Mouse (Mus musculus): ENCODE results near the gene Ggt5. TPM values are rescaled to one million over a fixed set of nuclear protein-coding genes. Genes with fewer than 3 reads are reported as not detected.
A peak's percentile ranks its signal among the peaks of the same experiment; 100 is the strongest.

The Ggt5 gene
- polyA plus RNA-seq, 1 experiment from 2014 or later: 8.6 TPM

DNA sequence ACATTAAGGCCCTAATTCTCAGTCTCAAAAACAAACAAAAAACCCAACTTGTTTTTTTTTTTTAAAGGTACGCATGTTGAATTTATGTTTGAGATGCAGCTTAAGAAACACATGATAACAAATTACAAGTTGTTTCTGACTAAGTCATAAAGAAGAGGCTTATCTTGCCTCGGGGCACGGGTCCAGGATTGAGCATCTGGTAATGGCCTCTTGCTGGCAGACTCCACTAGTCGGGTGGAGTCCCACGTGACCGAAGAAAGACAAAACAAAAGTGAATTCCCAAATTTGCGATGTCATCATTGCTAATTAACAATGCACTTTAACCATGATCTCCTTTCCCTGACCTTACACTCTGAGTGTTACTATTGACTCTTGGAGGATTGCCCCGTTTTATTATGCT is 6.8 kb downstream of the Ggt5 start:
- no peak for ATAC-seq
- 67% methylated on average over 8 of the region's 8 CpGs for WGBS
- Histone ChIP-seq H3K36me3 (ENCODE audit: control insufficient read depth, insufficient read depth, low read length) (no peaks in the 10 kb centered on the region), H3K9ac (ENCODE audit: low read depth, low read length) (no peak overlapping the region), H3K4me1 (ENCODE audit: control insufficient read depth, insufficient read depth, low read length) (peaks cover 9% of the 10 kb centered on the region), H3K4me2 (ENCODE audit: low read depth, low read length) (no peak overlapping the region), H3K27me3 (replicated peaks; ENCODE audit: control insufficient read depth, insufficient read depth, low read length) (no peaks in the 10 kb centered on the region), H3K27ac (ENCODE audit: low read length) (no peak overlapping the region), H3K9me3 (ENCODE audit: control insufficient read depth, low read length) (peaks cover 2% of the 10 kb centered on the region; the same call in 1 of the 2 replicates), H3K4me3 (ENCODE audit: low read length) (no peak overlapping the region)

DNA sequence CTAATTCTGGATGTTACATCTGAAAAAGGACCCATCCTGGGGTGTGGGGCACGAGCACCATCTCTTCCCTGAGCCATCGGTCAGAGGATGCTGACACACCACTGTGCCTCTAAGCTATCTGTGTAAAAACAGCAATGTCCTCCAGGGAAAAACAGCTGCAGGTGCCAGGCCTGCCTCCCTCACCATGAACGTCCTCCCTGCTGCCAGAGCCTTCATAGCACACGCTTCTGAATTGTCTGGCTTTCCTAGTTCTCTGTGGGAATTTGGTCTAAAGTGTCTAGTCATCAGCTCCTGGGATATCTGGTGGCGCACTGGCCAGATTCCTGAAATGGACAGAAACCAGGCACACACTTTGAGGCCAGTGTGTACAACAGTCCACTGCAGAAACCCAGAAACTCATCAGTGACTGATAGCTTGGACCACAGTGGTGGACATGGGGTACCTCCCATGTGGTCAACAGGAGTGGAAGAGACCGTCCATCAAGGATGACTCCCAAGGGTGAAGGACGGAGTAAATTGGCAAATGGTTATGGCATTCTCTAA is 11.1 kb downstream of the Ggt5 start:
- ATAC-seq: no peak
- Histone ChIP-seq H3K4me3 (ENCODE audit: low read length) (no peak overlapping the region), H3K4me1 (ENCODE audit: control insufficient read depth, insufficient read depth, low read length) (0 out of 2 replicates have a peak, but pooled peaks cover 3% of the 10 kb centered on the region), H3K4me2 (ENCODE audit: low read depth, low read length) (no peak overlapping the region), H3K27me3 (replicated peaks; ENCODE audit: control insufficient read depth, insufficient read depth, low read length) (no peaks in the 10 kb centered on the region), H3K36me3 (ENCODE audit: control insufficient read depth, insufficient read depth, low read length) (no peaks in the 10 kb centered on the region), H3K9me3 (ENCODE audit: control insufficient read depth, low read length) (peaks cover 2% of the 10 kb centered on the region; the same call in 1 of the 2 replicates), H3K27ac (ENCODE audit: low read length) (no peak overlapping the region), H3K9ac (ENCODE audit: low read depth, low read length) (no peak overlapping the region)
- WGBS: 76% methylated on average over 7 of the region's 7 CpGs

DNA sequence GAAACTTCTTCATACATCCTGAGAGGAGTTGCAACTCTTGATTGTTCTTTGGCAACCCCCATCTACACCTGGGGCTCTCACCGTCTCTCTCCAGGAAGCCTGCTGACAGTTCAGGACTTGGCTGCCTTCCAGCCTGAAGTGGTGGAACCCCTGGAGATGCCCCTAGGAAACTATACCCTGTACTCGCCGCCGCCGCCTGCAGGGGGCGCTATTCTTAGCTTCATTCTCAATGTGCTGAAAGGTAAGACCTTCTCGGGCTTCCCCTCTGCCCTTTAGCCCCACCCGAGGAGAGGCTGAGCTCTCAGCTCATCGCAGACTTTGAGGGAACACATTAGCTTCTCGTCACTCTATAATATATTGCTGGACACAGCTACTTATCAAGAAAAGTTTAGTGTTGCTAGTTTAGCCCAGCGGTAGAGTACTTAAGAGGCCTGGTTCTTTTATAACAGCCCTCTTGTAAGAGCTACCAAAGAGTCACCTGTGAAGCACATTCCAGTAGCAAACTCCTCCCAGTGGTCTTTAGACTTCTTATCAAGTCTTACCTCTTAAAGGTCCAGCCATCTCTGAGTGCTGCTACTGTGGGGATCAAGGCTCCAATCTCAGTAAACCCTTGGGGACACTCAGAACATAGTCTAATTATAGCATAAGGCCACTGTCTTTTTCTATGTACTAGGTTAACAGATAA is 16.2 kb downstream of the Ggt5 start:
- H3K9ac ChIP-seq (ENCODE audit: low read depth, low read length): no peak overlapping the region
- no peak overlapping the region for H3K4me2 ChIP-seq (ENCODE audit: low read depth, low read length)
- no peaks in the 10 kb centered on the region for H3K9me3 ChIP-seq (ENCODE audit: control insufficient read depth, low read length)
- peak; percentile 74 for ATAC-seq
- H3K4me1 ChIP-seq (ENCODE audit: control insufficient read depth, insufficient read depth, low read length): 0 out of 2 replicates have a peak, but pooled peaks cover 4% of the 10 kb centered on the region
- H3K27ac ChIP-seq (ENCODE audit: low read length): no peak overlapping the region
- H3K36me3 ChIP-seq (ENCODE audit: control insufficient read depth, insufficient read depth, low read length): no peaks in the 10 kb centered on the region
- no peak overlapping the region for H3K4me3 ChIP-seq (ENCODE audit: low read length)
- H3K27me3 ChIP-seq (replicated peaks; ENCODE audit: control insufficient read depth, insufficient read depth, low read length): no peaks in the 10 kb centered on the region
- 36% methylated on average over 11 of the region's 11 CpGs for WGBS

DNA sequence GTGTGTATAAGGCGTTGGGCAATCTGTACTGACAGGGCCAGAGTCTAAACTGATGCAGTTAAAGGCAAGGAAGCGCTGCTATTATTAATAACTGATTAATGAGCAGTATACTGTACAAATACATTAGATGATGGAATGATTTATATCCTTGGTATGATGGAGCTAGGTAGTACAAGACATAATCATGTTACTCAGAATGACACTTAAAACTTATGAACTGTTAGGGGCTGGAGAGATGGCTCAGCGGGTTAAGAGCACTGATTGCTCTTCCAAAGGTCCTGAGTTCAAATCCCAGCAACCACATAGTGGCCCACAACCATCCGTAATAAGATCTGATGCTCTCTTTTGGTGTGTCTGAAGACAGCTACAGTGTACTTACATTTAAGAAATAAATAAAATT is 18.1 kb downstream of the Ggt5 start:
- H3K4me2 ChIP-seq (ENCODE audit: low read depth, low read length): no peak overlapping the region
- H3K4me1 ChIP-seq (ENCODE audit: control insufficient read depth, insufficient read depth, low read length): 0 out of 2 replicates have a peak, but pooled peaks cover 4% of the 10 kb centered on the region
- H3K36me3 ChIP-seq (ENCODE audit: control insufficient read depth, insufficient read depth, low read length): no peaks in the 10 kb centered on the region
- H3K4me3 ChIP-seq (ENCODE audit: low read length): no peak overlapping the region
- ATAC-seq: no peak
- no peaks in the 10 kb centered on the region for H3K9me3 ChIP-seq (ENCODE audit: control insufficient read depth, low read length)
- no peak overlapping the region for H3K27ac ChIP-seq (ENCODE audit: low read length)
- H3K9ac ChIP-seq (ENCODE audit: low read depth, low read length): no peak overlapping the region
- 90% methylated on average over 4 of the region's 4 CpGs for WGBS
- no peaks in the 10 kb centered on the region for H3K27me3 ChIP-seq (replicated peaks; ENCODE audit: control insufficient read depth, insufficient read depth, low read length)

DNA sequence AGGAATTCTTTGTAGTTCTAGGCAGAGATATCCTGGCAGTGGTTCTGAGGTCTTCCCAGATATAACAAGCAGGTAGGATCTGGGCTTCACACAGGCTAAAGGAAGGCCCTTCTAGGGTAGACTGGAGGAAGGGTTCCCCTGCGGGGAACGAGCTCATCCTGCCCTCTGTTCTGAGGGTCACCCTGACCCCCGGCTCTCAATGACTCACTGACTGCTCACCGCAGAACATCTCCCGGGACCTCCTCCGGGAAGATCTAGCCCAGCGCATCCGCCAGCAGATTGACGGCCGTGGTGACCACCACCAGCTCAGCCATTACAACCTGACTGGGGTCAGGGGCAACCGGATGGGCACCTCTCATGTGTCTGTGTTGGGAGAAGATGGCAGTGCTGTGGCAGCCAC is 19.8 kb downstream of the Ggt5 start:
- H3K4me3 ChIP-seq (ENCODE audit: low read length): no peak overlapping the region
- no peak overlapping the region for H3K27ac ChIP-seq (ENCODE audit: low read length)
- 87% methylated on average over 11 of the region's 11 CpGs for WGBS
- H3K27me3 ChIP-seq (replicated peaks; ENCODE audit: control insufficient read depth, insufficient read depth, low read length): no peaks in the 10 kb centered on the region
- ATAC-seq: no peak
- H3K36me3 ChIP-seq (ENCODE audit: control insufficient read depth, insufficient read depth, low read length): no peaks in the 10 kb centered on the region
- no peak overlapping the region for H3K9ac ChIP-seq (ENCODE audit: low read depth, low read length)
- no peak overlapping the region for H3K4me2 ChIP-seq (ENCODE audit: low read depth, low read length)
- 0 out of 2 replicates have a peak, but pooled peaks cover 4% of the 10 kb centered on the region for H3K4me1 ChIP-seq (ENCODE audit: control insufficient read depth, insufficient read depth, low read length)
- H3K9me3 ChIP-seq (ENCODE audit: control insufficient read depth, low read length): no peaks in the 10 kb centered on the region

DNA sequence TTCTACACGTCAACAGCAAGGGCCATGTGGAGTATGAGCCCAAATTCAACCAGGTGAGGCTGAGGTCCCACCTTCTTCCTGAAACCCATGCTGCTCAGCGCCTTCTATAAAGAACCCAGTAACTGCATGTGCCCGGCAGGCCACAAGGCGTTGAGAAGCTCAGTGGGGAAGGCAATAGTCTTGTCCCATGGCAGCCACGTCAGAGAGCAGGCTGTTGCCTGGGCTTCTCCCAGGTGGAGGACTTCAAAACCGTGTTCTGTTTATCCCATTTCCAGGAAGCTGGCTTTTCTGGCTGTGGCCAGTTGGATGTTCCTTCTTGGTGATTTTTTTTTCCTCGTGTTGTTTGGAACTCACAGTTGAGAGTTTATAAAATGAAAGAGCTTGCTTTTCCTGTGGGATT is 21.3 kb downstream of the Ggt5 start:
- no peaks in the 10 kb centered on the region for H3K27me3 ChIP-seq (replicated peaks; ENCODE audit: control insufficient read depth, insufficient read depth, low read length)
- no peak overlapping the region for H3K27ac ChIP-seq (ENCODE audit: low read length)
- no peak for ATAC-seq
- WGBS: 42% methylated on average over 7 of the region's 7 CpGs
- H3K4me3 ChIP-seq (ENCODE audit: low read length): no peak overlapping the region
- no peak overlapping the region for H3K4me2 ChIP-seq (ENCODE audit: low read depth, low read length)
- H3K4me1 ChIP-seq (ENCODE audit: control insufficient read depth, insufficient read depth, low read length): no peaks in the 10 kb centered on the region
- H3K9ac ChIP-seq (ENCODE audit: low read depth, low read length): no peak overlapping the region
- no peaks in the 10 kb centered on the region for H3K9me3 ChIP-seq (ENCODE audit: control insufficient read depth, low read length)
- no peaks in the 10 kb centered on the region for H3K36me3 ChIP-seq (ENCODE audit: control insufficient read depth, insufficient read depth, low read length)

DNA sequence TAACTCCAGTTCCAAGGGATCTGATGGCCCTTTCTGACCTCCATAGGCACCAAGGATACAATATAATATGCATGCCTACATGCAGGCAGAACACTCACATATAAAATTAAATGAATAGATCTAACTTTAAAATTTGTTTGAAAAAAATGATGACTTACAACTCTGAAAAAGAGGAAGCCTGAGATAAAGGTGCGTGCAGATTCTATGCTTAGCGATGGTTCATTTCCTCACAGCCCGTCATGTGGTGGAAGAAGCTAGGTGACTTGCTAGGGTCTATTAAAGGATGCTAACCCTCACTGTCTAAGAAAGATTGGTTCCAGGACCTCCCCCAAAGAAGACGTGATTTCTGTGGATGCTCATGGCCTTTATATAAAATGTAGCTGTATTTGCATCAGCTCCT is 26.9 kb downstream of the Ggt5 start:
- no peak overlapping the region for H3K9ac ChIP-seq (ENCODE audit: low read depth, low read length)
- no peaks in the 10 kb centered on the region for H3K9me3 ChIP-seq (ENCODE audit: control insufficient read depth, low read length)
- 86% methylated on average over 4 of the region's 4 CpGs for WGBS
- no peak overlapping the region for H3K27ac ChIP-seq (ENCODE audit: low read length)
- no peaks in the 10 kb centered on the region for H3K27me3 ChIP-seq (replicated peaks; ENCODE audit: control insufficient read depth, insufficient read depth, low read length)
- ATAC-seq: no peak
- H3K4me2 ChIP-seq (ENCODE audit: low read depth, low read length): no peak overlapping the region
- no peak overlapping the region for H3K4me3 ChIP-seq (ENCODE audit: low read length)
- H3K36me3 ChIP-seq (ENCODE audit: control insufficient read depth, insufficient read depth, low read length): no peaks in the 10 kb centered on the region
- H3K4me1 ChIP-seq (ENCODE audit: control insufficient read depth, insufficient read depth, low read length): no peaks in the 10 kb centered on the region

DNA sequence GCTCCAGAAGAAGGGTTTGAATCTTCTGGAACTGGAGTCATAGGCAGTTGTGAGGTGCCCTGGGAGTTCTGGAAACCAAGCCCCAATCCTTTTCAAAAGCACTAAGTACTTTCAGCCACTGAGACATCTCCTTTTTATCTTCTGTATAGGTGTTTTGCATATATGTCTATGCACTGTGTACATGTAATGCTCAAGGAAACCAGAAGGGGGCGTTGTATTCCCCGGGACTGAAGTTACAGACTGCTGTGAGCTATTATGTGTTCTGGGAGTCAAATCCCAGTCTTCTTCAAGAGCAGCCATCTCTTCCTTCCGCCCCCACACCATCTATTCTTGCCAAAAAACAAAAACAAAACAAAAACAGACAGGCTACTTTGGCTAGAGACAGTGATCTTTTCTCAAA is 31.7 kb downstream of the Ggt5 start:
- no peak overlapping the region for H3K4me3 ChIP-seq (ENCODE audit: low read length)
- no peaks in the 10 kb centered on the region for H3K36me3 ChIP-seq (ENCODE audit: control insufficient read depth, insufficient read depth, low read length)
- no peak overlapping the region for H3K4me2 ChIP-seq (ENCODE audit: low read depth, low read length)
- H3K4me1 ChIP-seq (ENCODE audit: control insufficient read depth, insufficient read depth, low read length): peaks cover 2% of the 10 kb centered on the region; the same call in 1 of the 2 replicates
- no peak overlapping the region for H3K27ac ChIP-seq (ENCODE audit: low read length)
- ATAC-seq: no peak
- WGBS: 42% methylated on average over 3 of the region's 3 CpGs
- no peaks in the 10 kb centered on the region for H3K9me3 ChIP-seq (ENCODE audit: control insufficient read depth, low read length)
- H3K27me3 ChIP-seq (replicated peaks; ENCODE audit: control insufficient read depth, insufficient read depth, low read length): no peaks in the 10 kb centered on the region
- no peak overlapping the region for H3K9ac ChIP-seq (ENCODE audit: low read depth, low read length)

DNA sequence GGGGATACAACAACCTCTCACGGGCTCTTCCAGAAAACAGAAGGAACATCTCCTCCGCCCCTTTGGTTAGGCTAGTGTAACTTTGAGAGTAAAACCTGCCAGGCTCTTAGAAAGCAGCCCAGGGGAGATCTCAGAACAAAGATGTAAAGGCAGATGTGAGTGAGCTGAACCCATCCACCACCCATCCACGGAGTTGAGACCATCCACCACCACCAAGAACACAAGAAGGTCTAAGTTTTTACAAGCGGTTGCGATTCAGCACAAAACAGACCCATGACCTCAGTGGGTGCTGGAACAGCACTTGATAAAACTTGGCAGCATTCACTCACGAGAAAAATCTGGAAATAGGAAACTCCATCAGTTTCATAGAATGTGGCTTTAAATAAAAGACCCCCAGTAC is 36.8 kb downstream of the Ggt5 start:
- Histone ChIP-seq H3K9me3 (ENCODE audit: control insufficient read depth, low read length) (no peaks in the 10 kb centered on the region), H3K9ac (ENCODE audit: low read depth, low read length) (no peak overlapping the region), H3K4me2 (ENCODE audit: low read depth, low read length) (no peak overlapping the region), H3K27me3 (replicated peaks; ENCODE audit: control insufficient read depth, insufficient read depth, low read length) (no peaks in the 10 kb centered on the region), H3K4me1 (ENCODE audit: control insufficient read depth, insufficient read depth, low read length) (peaks cover 7% of the 10 kb centered on the region; the same call in 1 of the 2 replicates), H3K4me3 (ENCODE audit: low read length) (no peak overlapping the region), H3K27ac (ENCODE audit: low read length) (no peak overlapping the region), H3K36me3 (ENCODE audit: control insufficient read depth, insufficient read depth, low read length) (no peaks in the 10 kb centered on the region)
- ATAC-seq: no peak
- 35% methylated on average over 6 of the region's 6 CpGs for WGBS
